Mouse (Mus musculus) heart, adult 8-10 months (tissue): ENCODE results near the gene Rangrf. TPM values are rescaled to one million over a fixed set of nuclear protein-coding genes. Genes with fewer than 3 reads are reported as not detected.
"Not testable (repeated sequence)": the region's sequence is repeated elsewhere in the genome, so short reads cannot be mapped to it uniquely, and the experiment has no call there.

Source experiments
- DNase-seq: peaks from one replicate; pipeline ENCODE4 v3.0.0; 2022; ENCODE audit warnings: low spot score
- total RNA-seq, 4 experiments: library from RNA; stranded (reverse); gene quantifications; 2 replicates each; pipeline ENCODE4 v1.2.4; 2022

Rangrf gene
- total RNA-seq, 4 experiments from 2014 or later = 81.3 to 98.3 (median 89.4) TPM

DNA sequence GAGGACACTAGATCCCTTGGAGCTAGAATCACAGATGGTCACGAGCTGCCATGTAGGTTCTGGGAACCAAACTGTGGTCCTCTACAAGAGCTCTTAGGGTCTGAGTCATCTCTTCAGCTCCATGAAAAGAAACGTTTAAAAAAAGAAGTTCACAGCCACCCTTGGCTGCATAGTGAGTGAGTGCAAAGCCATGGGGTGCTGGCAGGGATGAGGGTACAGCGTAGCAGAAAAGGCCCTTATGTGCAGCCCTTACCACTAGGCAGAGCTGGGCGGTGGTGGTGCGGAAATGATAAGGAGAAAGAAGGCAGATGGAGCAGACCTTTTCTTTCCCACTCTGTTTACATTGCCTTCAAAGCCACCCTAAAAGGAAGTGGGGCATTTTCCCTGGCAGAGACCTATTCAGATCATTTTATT is 4.3 kb upstream of the Rangrf start:
- DNase-seq = no peak

- no peak for DNase-seq
Measured at GRCm38 (mm10) chr11:68975601-68976000, 616 bp upstream of the Rangrf start.

DNA sequence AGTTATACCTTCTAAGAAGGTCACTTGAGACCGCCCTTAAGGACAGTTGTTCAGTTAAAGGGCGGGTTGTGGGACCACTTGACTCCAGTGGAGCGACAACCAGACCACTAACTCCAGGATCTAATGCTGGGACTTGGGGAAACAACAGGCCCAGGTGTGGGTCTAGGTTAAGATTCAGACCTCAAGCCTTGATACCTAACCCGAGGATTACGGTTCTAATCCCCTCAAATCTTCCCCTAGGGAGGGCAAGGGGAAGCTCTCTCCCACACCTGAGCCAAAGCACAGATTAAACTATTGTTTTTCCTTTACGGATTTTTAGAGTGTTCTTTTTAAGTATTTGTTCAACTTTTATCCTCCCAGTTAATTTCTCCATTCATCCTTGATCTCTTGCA is 930 bp downstream of the Rangrf start:
- no peak for DNase-seq

GRCm38 (mm10) chr11:68973250-68974058 is 1.5 kb downstream of the Rangrf start:
- DNase-seq = peak; percentile 89

DNA sequence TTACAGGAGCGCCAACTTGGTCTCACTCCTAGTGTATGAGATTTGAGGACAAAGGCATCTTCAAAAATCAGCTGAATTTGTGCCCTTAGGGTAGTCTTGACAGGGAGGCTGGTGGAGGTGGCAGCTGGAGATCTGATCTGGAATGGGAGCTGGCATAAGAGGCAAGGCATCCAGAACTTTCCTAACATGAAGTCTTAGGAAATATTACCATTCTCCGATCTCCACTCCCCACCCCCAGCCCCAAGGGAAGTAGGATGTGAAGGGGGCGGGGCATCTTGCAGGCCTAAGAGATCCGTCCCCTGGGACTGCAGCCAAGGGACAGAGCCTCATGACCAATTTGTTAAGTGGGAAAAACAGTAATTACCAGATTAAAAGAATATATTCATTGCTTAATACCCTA is 4.8 kb downstream of the Rangrf start:
- DNase-seq = no peak

DNA sequence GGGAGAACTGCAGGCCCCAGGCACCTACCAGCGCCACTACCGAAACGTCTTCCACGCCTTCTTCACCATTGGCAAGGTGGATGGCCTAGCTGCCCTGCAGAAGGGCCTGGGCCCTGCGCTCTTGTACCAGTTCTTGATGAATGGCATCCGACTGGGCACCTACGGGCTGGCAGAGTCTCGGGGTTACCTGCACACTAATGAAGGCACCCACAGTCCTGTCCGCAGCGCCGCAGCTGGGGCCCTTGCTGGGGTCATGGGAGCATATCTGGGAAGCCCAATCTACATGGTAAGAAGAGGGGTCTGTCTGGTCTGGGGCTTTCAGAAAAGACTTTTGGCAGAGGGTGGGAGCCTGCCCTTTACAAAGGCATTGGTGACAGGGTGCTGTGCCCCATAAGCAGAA is 6.2 kb downstream of the Rangrf start:
- no peak for DNase-seq

DNA sequence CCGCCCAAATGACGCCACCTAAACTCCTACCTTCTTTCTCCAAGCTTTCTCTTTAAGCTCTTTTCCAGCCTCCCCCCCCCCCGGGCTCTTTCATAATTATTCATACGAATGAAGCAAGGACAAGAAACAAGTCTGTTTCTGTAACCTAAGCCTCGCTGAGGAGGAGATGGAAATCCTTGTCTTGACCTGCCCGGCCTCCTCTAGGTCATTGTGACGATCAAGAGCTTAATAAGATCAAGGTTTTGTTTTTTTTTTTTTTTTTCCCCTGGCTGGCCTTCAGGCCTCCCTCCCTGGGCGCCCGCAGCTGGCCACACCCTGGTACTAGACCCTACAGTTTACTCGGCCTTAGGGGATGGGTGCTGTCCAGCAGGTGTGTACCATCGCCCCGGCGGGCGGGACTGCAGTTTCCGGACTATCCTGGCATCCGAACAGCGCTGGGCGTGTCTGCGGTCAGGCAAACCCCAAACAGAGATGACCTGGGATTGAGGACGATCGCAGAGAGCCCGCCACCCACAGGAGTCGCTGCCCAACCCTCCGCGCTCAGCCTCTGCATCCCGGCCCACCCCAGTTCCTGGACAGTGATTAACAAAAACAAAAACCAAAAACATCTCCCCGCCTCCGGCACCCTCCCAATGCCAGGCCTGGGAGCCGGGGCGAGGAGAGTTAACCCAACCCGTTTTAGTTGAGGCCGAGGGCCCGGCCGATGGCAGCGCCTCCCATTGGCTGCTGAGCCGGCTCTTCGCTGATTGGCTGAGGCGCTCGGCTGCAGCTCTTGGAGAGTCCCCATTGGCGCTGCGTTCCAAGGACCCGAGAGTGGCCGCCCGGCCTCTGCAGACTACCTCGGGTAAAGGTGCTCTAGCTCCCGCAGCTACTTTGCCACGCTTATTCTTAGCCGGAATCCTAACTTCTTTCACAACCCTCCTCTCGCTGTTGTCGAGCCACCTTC is 7.4 kb downstream of the Rangrf start, which contains the start of gene Slc25a35:
Gene Slc25a35 (plus strand): TSS at position 795 of the 946 bp plus-strand sequence.
- peak; percentile 90 for DNase-seq

DNA sequence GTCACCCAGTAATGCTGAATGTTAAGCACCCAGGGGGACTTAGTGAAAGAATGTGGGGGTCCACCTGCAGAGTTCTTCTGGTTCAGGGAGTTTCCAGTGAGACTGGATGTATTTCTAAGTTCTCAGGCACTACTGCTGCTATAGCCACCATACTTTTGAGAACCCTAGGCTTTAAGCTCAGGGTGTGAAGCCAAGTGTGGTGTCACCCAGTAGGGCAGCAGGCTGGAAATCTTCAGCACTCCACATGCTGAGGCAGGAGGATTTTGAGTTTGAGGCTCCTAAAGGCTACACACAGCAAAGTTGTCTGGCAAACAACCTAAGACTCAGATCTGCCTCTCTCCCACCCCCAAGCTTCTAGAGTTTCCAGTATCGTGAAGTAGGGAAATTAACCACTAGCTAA is 8.4 kb downstream of the Rangrf start:
- no peak for DNase-seq

- peak; percentile 71 for DNase-seq
Measured at GRCm38 (mm10) chr11:68965845-68966244, 9.1 kb downstream of the Rangrf start.

- no peak for DNase-seq
Measured at GRCm38 (mm10) chr11:68965050-68965449, 9.9 kb downstream of the Rangrf start.

GRCm38 (mm10) chr11:68963405-68963804 is 11.6 kb downstream of the Rangrf start:
- DNase-seq = no peak

- not testable (repeated sequence) for DNase-seq
Measured at GRCm38 (mm10) chr11:68962159-68962558, 12.8 kb downstream of the Rangrf start.

DNA sequence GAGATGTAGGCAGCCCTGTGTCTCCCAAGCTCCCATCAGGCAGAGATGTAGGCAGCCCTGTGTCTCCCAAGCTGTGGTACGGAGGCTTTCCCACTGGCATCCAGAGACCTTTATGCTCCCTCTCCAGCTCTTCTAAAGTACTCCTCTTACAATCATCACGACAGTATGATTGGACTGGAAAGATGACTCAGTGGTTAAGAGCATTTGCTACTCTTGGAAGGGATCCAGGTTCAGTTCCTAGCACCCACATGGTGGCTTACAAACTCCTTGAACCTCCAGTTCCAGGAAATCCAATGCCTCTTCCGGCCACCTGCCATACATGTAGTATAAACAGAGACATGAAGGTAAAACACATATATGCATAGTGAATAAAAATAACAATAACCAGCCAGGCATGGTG is 13.4 kb downstream of the Rangrf start:
- DNase-seq = no peak

- no peak for DNase-seq
Measured at GRCm38 (mm10) chr11:68957971-68958370, 17.0 kb downstream of the Rangrf start.

DNA sequence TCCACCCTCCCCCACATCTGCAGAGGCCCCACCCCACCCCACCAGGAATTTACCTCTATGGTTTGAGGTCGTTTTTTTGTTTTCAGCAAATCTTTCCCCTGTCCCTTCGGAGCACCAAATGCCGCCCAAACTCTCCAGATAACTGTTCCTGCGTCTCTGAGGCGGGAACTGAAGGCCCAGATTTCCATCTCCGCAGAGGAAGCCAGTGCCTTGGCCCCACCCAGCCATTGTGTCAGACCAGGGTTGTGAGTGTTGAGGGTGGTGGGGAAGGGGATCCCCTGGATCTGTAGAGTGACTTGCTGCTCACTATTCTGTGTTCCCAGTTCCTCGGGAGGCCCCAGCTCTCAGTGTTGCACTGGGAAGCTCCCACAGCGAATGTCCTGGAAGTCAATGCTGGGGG is 17.7 kb downstream of the Rangrf start, which contains the start of gene Arhgef15:
Gene Arhgef15 (minus strand): TSS at position 173 of the 400 bp plus-strand sequence.
- DNase-seq = no peak

DNA sequence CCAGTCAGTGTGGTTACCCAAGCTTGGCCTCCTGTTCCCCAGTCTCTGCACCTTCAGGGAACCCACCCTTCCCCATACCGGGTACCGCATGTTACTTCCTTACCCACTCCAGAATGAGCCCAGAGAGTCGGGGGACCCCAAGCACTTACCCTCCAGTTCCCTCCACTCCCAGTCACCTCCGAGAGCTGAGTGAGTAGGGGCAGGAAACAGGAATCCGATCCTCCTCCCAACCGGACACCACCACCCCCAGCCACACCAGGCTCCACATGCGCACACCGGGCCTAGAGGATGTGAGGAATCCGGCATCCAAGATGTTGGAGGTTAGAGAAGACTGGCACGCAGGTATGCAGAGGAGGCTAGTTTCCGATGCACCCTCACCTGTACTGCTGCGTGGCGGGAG is 18.3 kb downstream of the Rangrf start:
- peak; percentile 61 for DNase-seq

DNA sequence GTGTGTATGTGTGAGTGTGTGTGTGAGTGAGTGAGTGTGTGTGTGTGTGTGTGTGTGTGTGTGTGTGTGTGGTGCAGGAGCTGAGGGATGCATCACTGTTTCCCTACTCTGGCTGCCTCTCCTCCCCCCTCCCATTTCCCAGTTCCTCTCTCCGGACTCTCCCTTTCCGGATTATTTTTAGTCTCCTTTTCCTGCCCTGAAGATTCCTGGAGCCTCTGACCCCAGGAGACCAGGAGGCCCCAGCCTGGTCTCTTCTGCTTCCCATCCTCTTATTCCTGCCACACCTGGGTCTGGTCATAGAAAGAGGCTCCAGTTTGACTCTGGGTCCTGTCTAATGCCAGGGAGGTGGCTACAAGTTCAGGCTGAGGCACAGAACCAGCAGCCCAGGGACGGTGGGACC is 18.9 kb downstream of the Rangrf start:
- DNase-seq = peak; percentile 78

GRCm38 (mm10) chr11:68955473-68955872 is 19.5 kb downstream of the Rangrf start:
- no peak for DNase-seq

DNA sequence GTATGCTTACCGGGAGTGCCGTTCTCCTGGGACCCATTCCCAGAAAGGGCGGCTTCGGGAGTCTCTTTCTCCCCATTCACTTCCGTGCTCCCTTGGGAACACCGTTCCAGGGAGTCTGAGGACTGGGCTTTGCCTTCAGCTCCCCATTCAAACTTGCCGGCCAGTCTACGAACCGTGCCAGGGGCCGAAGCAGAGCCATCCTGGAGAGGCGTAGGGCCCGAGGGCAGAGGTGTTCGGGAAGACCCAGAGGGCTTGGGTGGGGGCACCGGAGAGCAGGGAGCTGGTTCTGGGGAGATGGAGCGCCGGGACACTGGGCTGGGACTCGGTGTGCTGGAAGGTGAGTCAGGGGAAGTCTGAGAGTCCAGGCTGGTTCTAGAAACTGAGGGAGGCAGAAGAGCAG is 20.6 kb downstream of the Rangrf start:
- DNase-seq = no peak

DNA sequence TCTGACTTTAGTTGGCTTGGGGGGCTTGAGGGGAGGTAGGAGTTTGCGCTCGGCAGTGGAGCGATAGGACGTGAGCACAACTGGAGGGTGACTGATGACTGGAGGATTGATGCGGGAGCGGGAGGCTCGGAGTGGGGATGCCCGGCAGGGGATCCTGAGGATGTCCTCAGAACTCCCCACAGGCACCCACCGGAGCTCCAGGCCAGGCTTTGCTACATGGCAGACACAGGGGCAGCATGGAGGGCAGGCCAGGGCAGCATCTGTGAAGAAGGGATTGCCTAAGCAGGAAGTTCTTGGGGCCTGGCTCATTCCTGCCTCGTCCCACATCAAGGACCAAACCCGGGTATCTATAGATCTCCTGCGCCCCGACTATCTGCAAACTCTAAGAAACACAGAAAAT is 21.1 kb downstream of the Rangrf start:
- no peak for DNase-seq

DNA sequence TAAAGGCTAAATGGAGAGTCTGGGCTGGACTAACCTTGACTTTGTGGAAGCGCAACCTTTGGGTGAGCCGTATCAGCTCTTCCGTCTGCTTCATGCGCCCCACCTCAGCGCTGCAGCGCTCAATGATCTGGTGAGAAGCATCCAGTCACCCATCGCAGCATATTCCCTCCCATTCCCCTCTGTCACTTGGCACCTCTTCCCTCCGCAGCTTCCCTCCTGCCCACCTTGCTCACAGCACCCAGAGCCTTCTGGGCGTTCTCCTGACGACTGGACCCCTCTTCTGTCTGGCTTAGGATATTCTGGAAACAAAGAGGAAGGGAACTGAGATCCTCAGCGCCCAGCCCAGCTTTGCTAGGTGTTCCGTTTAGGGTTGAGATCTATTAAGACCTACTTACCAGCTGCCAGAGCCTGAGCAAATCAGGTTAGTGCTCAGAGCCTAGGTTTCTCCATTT is 27.4 kb downstream of the Rangrf start:
- DNase-seq = no peak

DNA sequence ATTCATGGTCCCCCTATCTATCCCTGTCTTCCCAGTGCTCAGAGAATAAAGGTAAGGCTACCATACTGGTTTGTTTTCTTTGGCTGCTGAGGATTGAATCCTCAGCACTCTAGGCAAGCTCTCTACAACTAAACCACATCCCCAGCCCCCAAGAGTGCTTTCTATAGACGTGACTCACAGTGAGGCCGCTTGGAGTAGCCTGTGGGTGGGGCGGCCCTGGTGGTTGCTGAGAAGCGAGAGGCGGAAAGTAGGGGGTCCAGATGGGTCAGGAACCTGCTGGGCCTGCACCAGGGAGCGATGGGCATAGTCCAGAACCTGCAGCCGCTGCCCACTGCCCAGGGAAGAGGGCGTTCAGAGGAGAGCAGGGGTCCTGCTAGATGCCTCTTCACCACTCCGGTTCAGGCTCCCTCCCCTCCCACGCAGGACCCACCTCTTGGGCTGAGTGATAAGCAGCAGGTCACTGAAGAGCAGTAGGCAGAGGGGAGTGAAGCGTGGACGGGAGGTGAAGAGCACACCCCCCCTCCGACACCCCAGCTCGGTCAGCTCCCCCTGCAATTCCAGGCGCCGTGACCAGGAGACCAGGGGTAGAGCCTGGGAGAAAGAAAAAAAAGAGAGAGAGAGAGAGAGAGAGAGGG is 28.1 kb downstream of the Rangrf start:
- DNase-seq = no peak
